Mouse (Mus musculus): ENCODE data around the gene Olfr1062. TPM values are rescaled to one million over a fixed set of nuclear protein-coding genes. Genes with fewer than 3 reads are reported as not detected.
"Not testable (repeated sequence)": the region's sequence is repeated elsewhere in the genome, so short reads cannot be mapped to it uniquely, and the experiment has no call there.

Gene Olfr1062
- polyA plus RNA-seq (2012; rRNA removed): not detected in 2 replicates

DNA sequence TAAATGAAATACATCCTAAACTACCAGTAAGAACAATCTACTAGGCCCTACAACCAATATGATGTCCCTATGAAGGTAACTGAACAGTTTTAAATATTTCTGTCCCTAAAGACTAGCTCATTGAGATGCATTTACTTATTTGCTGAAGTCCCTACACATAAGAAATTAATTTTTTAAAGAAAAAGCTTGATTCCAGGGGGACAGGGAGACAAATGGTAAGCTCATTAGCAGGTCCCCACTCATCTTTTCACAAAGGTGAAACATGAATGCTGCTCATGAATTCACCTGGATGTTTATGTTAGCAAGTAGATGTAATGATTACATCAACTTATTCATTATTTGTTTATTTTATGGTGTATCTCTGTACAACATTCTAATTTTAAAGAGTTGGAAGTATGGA, at the start of gene Olfr1062:
TSS of gene Olfr1062 (minus strand) at position 101 of the 400 bp plus-strand sequence.
- not testable (repeated sequence) for H3K36me3 ChIP-seq (ENCODE audit: control insufficient read depth, insufficient read depth, low read length); H3K27ac ChIP-seq (ENCODE audit: control insufficient read depth, insufficient read depth, low read depth, low read length); H3K27me3 ChIP-seq (ENCODE audit: control insufficient read depth, insufficient read depth, low read length); H3K4me3 ChIP-seq (ENCODE audit: control insufficient read depth, low read depth, low read length); H3K4me1 ChIP-seq (ENCODE audit: control insufficient read depth, insufficient read depth, low read length)

GRCm38 (mm10) chr2:86464442-86465109, 38.0 kb upstream of the Olfr1062 start:
- Histone ChIP-seq H3K4me1 (ENCODE audit: control insufficient read depth, insufficient read depth, low read length) (no peaks in the 10 kb centered on the region), H3K36me3 (ENCODE audit: control insufficient read depth, insufficient read depth, low read length) (no peaks in the 10 kb centered on the region)
- TF ChIP-seq POLR2A (IDR thresholded peaks at IDR 0.05; ENCODE audit: control insufficient read depth, low read depth, low read length): no peak
- peak; percentile 67 for TF ChIP-seq CTCF (IDR thresholded peaks at IDR 0.05; ENCODE audit: control insufficient read depth, insufficient read depth, insufficient replicate concordance, low read depth, low read length)

GRCm38 (mm10) chr2:86460434-86460833, 33.9 kb upstream of the Olfr1062 start:
- H3K36me3 ChIP-seq (ENCODE audit: control insufficient read depth, insufficient read depth, low read length): no peaks in the 10 kb centered on the region
- no peaks in the 10 kb centered on the region for H3K27me3 ChIP-seq (ENCODE audit: control insufficient read depth, insufficient read depth, low read length)
- H3K27ac ChIP-seq (ENCODE audit: control insufficient read depth, insufficient read depth, low read depth, low read length): no peak overlapping the region
- no peaks in the 10 kb centered on the region for H3K4me1 ChIP-seq (ENCODE audit: control insufficient read depth, insufficient read depth, low read length)
- TF ChIP-seq POLR2A (IDR thresholded peaks at IDR 0.05; ENCODE audit: control insufficient read depth, low read depth, low read length) (no peak), CTCF (IDR thresholded peaks at IDR 0.05; ENCODE audit: control insufficient read depth, insufficient read depth, insufficient replicate concordance, low read depth, low read length) (no peak)
- no peak overlapping the region for H3K4me3 ChIP-seq (ENCODE audit: control insufficient read depth, low read depth, low read length)

More at GRCm38 (mm10) chr2:86464442-86465109, 38.0 kb upstream of the Olfr1062 start:
- Histone ChIP-seq H3K4me3 (ENCODE audit: control insufficient read depth, low read depth, low read length) (no peak overlapping the region), H3K27me3 (ENCODE audit: control insufficient read depth, insufficient read depth, low read length) (no peaks in the 10 kb centered on the region), H3K27ac (ENCODE audit: control insufficient read depth, insufficient read depth, low read depth, low read length) (no peak overlapping the region)

- Histone ChIP-seq H3K4me3 (ENCODE audit: control insufficient read depth, low read depth, low read length) (no peak within 1 kb of the TSS), H3K27me3 (ENCODE audit: control insufficient read depth, insufficient read depth, low read length) (no peaks in the 10 kb centered on the region), H3K36me3 (ENCODE audit: control insufficient read depth, insufficient read depth, low read length) (no peaks in the 10 kb centered on the region), H3K27ac (ENCODE audit: control insufficient read depth, insufficient read depth, low read depth, low read length) (no peak within 1 kb of the TSS), H3K4me1 (ENCODE audit: control insufficient read depth, insufficient read depth, low read length) (no peaks in the 10 kb centered on the region)
- no peak for TF ChIP-seq CTCF (IDR thresholded peaks at IDR 0.05; ENCODE audit: control insufficient read depth, insufficient read depth, insufficient replicate concordance, low read depth, low read length)
- TF ChIP-seq POLR2A (IDR thresholded peaks at IDR 0.05; ENCODE audit: control insufficient read depth, low read depth, low read length): no peak
Observed at GRCm38 (mm10) chr2:86456169-86456568, 29.6 kb upstream of the Olfr1062 start, which contains the start of gene Olfr1066. Gene Olfr1066 (minus strand): TSS chr2:86456269.

- H3K4me1 ChIP-seq (ENCODE audit: control insufficient read depth, insufficient read depth, low read length); H3K27me3 ChIP-seq (ENCODE audit: control insufficient read depth, insufficient read depth, low read length); H3K36me3 ChIP-seq (ENCODE audit: control insufficient read depth, insufficient read depth, low read length); H3K27ac ChIP-seq (ENCODE audit: control insufficient read depth, insufficient read depth, low read depth, low read length); H3K4me3 ChIP-seq (ENCODE audit: control insufficient read depth, low read depth, low read length): not testable (repeated sequence)
Observed at GRCm38 (mm10) chr2:86450491-86450890, 23.9 kb upstream of the Olfr1062 start, which contains the start of gene Olfr1065. Gene Olfr1065 (minus strand): TSS chr2:86450591.

DNA sequence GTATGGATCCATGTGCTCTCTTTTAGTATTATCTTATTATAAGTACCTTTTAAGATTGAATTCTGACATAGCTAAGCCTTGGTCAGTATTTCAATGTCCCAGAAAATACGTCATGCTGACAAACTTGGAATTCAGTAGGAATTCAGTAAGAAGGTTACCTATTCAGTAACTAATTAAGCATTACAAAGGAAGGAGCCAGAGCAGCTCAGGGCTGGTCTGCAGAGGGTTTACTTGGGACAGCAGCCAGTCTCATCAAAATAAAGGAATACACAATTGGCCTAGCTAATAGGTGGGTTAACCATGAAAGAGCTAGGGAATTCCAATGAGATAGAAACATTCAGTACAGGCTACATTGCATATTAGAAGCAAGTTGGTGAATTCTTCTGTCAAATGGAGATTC, 15.6 kb upstream of the Olfr1062 start:
- not testable (repeated sequence) for H3K4me3 ChIP-seq (ENCODE audit: control insufficient read depth, low read depth, low read length); H3K27ac ChIP-seq (ENCODE audit: control insufficient read depth, insufficient read depth, low read depth, low read length); H3K27me3 ChIP-seq (ENCODE audit: control insufficient read depth, insufficient read depth, low read length); H3K36me3 ChIP-seq (ENCODE audit: control insufficient read depth, insufficient read depth, low read length); H3K4me1 ChIP-seq (ENCODE audit: control insufficient read depth, insufficient read depth, low read length)

DNA sequence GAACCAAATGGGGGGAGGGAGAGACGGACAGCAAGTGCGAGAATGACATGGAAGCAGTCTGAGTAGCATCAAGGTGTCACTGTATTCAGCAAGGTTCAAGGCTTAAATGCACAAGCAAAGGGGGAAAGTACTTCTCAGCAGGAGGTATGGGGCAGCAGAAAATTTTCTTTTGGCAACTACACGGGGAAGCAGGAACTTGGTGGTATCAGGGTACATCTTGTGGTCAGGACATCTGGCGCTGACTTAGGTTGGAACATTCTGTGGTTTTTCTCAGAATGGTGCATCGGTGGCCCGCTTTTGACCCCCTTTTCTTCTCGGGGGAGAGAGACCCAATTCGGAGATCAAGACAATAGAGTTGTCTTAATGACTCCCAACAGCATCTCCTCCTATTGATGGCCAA, 2.0 kb upstream of the Olfr1062 start:
- not testable (repeated sequence) for H3K4me1 ChIP-seq (ENCODE audit: control insufficient read depth, insufficient read depth, low read length); H3K27ac ChIP-seq (ENCODE audit: control insufficient read depth, insufficient read depth, low read depth, low read length); H3K4me3 ChIP-seq (ENCODE audit: control insufficient read depth, low read depth, low read length); H3K36me3 ChIP-seq (ENCODE audit: control insufficient read depth, insufficient read depth, low read length); H3K27me3 ChIP-seq (ENCODE audit: control insufficient read depth, insufficient read depth, low read length)

DNA sequence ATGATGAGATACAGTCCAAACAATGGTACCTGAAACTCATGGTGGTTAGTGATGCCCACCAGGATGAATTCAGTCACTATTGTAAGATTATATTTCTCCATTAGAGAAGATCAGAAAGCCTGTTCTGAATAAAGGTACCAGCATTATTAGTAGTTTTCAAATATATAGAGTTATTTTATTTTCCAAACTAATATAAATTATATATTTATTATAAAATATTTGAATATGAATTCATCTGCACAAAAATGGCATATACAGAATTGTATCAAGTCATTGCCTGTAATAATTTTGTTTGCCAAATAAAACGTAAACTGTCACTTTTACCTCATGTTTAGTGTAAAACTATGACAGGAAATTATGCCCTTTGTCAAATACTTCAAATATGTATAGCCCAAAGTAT, 12.6 kb downstream of the Olfr1062 start, which contains the start of gene Olfr1061:
TSS of gene Olfr1061 (minus strand) at position 101 of the 400 bp plus-strand sequence.
- no peaks in the 10 kb centered on the region for H3K27me3 ChIP-seq (ENCODE audit: control insufficient read depth, insufficient read depth, low read length)
- H3K4me3 ChIP-seq (ENCODE audit: control insufficient read depth, low read depth, low read length): no peak within 1 kb of the TSS
- no peak for TF ChIP-seq POLR2A (IDR thresholded peaks at IDR 0.05; ENCODE audit: control insufficient read depth, low read depth, low read length)
- TF ChIP-seq CTCF (IDR thresholded peaks at IDR 0.05; ENCODE audit: control insufficient read depth, insufficient read depth, insufficient replicate concordance, low read depth, low read length): no peak
- H3K27ac ChIP-seq (ENCODE audit: control insufficient read depth, insufficient read depth, low read depth, low read length): no peak within 1 kb of the TSS
- no peaks in the 10 kb centered on the region for H3K4me1 ChIP-seq (ENCODE audit: control insufficient read depth, insufficient read depth, low read length)
- H3K36me3 ChIP-seq (ENCODE audit: control insufficient read depth, insufficient read depth, low read length): no peaks in the 10 kb centered on the region
